Mouse (Mus musculus) intestine, postnatal 0 days (tissue): Measurements from ENCODE around the gene Nlk. TPM values are rescaled to one million over a fixed set of nuclear protein-coding genes. Genes with fewer than 3 reads are reported as not detected.

Experiments
- ATAC-seq: fragments of 200-750 bp; cut with Nextera tagmentation; 2 replicates; pipeline ENCODE4 v1.8.0; 2017; ENCODE audit warnings: mild to moderate bottlenecking, moderate TSS enrichment, moderate library complexity
- H3K27ac ChIP-seq: fragments of 300-500 bp; sonication (generic); 2 replicates; pipeline ENCODE4 v1.5.1; 2014; ENCODE audit warnings: mild to moderate bottlenecking, low read depth, low read length, moderate library complexity
- H3K27me3 ChIP-seq: fragments of 300-500 bp; sonication (generic); replicated peaks from 2 replicates; pipeline ENCODE4 v1.6.1; 2014; ENCODE audit warnings: low read length, mixed read lengths; ENCODE audit not compliant: control insufficient read depth, insufficient read depth
- H3K36me3 ChIP-seq: fragments of 300-500 bp; sonication (generic); 2 replicates; pipeline ENCODE4 v1.6.1; 2014; ENCODE audit warnings: mild to moderate bottlenecking, moderate library complexity; ENCODE audit not compliant: control insufficient read depth, insufficient read depth
- H3K4me1 ChIP-seq: fragments of 300-500 bp; sonication (generic); replicated peaks from 2 replicates; pipeline ENCODE4 v1.6.1; 2014; ENCODE audit warnings: antibody characterized with exemption, low read length, mixed read lengths; ENCODE audit not compliant: control insufficient read depth, insufficient read depth
- H3K4me2 ChIP-seq: fragments of 300-500 bp; sonication (generic); replicated peaks from 2 replicates; pipeline ENCODE4 v1.6.1; 2014; ENCODE audit warnings: low read depth, mild to moderate bottlenecking, moderate library complexity
- H3K4me3 ChIP-seq: fragments of 300-500 bp; sonication (generic); 2 replicates; pipeline ENCODE4 v1.5.1; 2014; ENCODE audit warnings: low read depth, low read length
- H3K9ac ChIP-seq: fragments of 300-500 bp; sonication (generic); 2 replicates; pipeline ENCODE4 v1.6.1; 2014; ENCODE audit warnings: mild to moderate bottlenecking, low read depth, low read length
- H3K9me3 ChIP-seq: fragments of 300-500 bp; sonication (generic); 2 replicates; pipeline ENCODE4 v1.6.1; 2016; ENCODE audit warnings: mixed run types; ENCODE audit not compliant: control insufficient read depth
- CTCF ChIP-seq: sonication (generic); IDR thresholded peaks from 2 replicates; pipeline ENCODE4 v1.5.1; 2016; ENCODE audit warnings: low read depth, mild to moderate bottlenecking, control low read depth, antibody characterized with exemption, moderate library complexity
- WGBS: fragments of 180-500 bp; shearing (Covaris S2); extraction: QIAGEN DNeasy Blood & Tissue Kit; methylation state at CpG from one replicate; pipeline ENCODE4 v1.1.7; 2014; 5-methylcytosine and 5-hydroxymethylcytosine counted together
- polyA plus RNA-seq: library from polyadenylated mRNA; unstranded; fragments of >200 nt; fragmentation: Nextera tagmentation; extraction: Ambion mirVana; gene quantifications from 2 replicates; pipeline ENCODE4 v1.2.1, GENCODE M21; 2015

The Nlk gene
- polyA plus RNA-seq, 1 experiment from 2014 or later = 14.2 TPM

DNA sequence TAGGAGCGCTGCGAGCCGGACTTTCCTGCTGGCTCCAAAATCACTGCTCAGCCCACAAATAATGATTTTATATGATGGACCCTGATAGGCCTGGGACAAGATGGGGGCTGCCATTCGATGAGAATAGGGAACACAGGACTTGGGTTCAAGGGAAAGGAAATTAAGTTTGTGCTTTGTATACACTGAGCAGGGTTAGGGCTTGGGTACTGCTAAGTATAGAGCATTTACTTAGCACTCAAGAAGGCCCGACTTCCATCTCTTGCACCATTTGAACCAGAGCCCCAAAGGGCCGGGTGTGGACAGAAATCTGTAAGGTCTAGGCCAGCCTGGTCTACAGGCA is 146.1 kb downstream of the Nlk start:
- no peak for TF ChIP-seq CTCF
- Histone ChIP-seq H3K27me3 (no peaks in the 10 kb centered on the region), H3K4me1 (0 out of 2 replicates have a peak, but pooled peaks cover 13% of the 10 kb centered on the region), H3K27ac (no peak overlapping the region), H3K36me3 (no peaks in the 10 kb centered on the region), H3K4me2 (peak overlapping the region; percentile 84), H3K4me3 (peak overlapping the region; percentile 65), H3K9me3 (no peaks in the 10 kb centered on the region), H3K9ac (no peak overlapping the region)
- WGBS = 31% methylated on average over 6 of the region's 6 CpGs
- no peak for ATAC-seq

DNA sequence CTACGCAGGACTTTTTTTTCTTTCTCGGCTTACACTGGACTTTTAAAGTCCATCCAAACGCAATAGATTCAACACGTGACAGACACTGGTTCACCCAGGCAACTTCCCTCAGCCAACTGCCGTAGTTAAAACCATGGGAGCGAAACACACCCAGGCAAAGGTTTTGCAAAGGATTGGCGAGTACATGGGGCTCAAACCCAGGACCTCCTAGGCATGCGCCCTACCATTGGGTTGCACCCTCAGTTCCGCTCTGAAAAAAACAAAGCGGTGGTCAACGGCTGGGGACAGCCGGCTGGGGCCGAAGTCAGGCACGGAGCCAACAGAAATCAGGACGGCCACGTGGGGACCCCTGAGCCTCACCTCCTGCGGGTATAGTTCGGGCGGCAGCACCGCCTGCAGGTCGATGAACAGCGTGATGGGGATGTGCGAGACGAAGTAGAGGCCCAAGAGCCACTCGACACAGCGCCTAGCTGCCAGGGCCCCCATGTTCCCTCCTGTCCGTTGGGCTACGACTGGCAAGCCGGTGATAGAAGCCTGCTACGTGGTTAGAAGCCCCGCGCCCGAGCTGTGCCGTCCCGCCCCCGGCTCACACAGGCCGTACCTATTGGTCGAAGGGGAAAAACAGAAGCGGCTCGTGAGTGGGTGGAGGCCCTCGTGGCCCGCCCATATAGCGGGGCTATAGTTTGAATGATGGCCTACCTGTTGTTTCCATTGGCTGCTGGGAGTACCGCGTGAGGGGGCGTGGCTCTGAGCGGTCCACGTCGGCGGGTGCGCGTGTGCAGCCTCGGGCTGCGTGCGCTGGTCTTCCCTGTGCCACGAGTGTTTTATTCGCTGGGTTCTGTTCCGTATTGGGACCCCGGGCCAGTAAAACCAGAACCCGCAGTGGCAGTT is 146.8 kb downstream of the Nlk start, which contains the start of gene Tmem97:
Tmem97 (minus strand) TSS at position 610 of the 891 bp plus-strand sequence.
- Histone ChIP-seq H3K9me3 (no peaks in the 10 kb centered on the region), H3K27me3 (no peaks in the 10 kb centered on the region), H3K9ac (peak within 1 kb of the TSS; percentile 71), H3K4me3 (peak within 1 kb of the TSS; percentile 65), H3K4me2 (peak within 1 kb of the TSS; percentile 84), H3K36me3 (0 out of 2 replicates have a peak, but pooled peaks cover 4% of the 10 kb centered on the region), H3K4me1 (0 out of 2 replicates have a peak, but pooled peaks cover 8% of the 10 kb centered on the region), H3K27ac (peak within 1 kb of the TSS; percentile 89)
- ATAC-seq = peak; percentile 96
- TF ChIP-seq CTCF = peak; percentile 48
- under 1% methylated on average over 60 of the region's 60 CpGs for WGBS

DNA sequence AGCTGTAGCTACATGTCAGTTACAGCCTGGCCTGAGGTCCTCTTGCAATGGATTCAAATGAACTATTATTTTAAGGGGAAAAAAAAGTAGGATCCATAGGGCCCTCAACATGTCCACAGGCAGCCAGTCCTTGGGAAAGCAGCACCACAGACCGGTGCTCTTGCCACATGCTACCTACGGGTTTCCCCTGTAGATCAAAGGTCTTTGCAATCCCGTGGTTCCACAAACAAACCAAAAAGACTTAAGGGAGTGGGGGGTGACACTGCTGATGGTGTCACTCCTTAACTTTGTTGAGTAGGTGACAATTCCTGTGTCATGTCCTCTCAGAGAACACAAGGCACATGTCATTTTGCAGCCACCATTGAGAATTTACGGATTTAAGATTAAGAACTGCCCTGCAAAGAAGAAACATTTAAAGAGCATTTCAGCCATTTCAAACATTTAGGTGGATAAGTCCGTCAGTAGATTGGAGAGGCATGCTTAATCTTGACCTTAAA is 147.6 kb downstream of the Nlk start:
- Histone ChIP-seq H3K4me3 (peak overlapping the region; percentile 65), H3K9ac (peak overlapping the region; percentile 71), H3K4me1 (0 out of 2 replicates have a peak, but pooled peaks cover 3% of the 10 kb centered on the region), H3K9me3 (no peaks in the 10 kb centered on the region), H3K27ac (peak overlapping the region; percentile 89), H3K27me3 (no peaks in the 10 kb centered on the region), H3K36me3 (0 out of 2 replicates have a peak, but pooled peaks cover 5% of the 10 kb centered on the region), H3K4me2 (peak overlapping the region; percentile 84)
- no peak for TF ChIP-seq CTCF
- 7% methylated on average over 5 of the region's 5 CpGs for WGBS
- ATAC-seq = no peak

DNA sequence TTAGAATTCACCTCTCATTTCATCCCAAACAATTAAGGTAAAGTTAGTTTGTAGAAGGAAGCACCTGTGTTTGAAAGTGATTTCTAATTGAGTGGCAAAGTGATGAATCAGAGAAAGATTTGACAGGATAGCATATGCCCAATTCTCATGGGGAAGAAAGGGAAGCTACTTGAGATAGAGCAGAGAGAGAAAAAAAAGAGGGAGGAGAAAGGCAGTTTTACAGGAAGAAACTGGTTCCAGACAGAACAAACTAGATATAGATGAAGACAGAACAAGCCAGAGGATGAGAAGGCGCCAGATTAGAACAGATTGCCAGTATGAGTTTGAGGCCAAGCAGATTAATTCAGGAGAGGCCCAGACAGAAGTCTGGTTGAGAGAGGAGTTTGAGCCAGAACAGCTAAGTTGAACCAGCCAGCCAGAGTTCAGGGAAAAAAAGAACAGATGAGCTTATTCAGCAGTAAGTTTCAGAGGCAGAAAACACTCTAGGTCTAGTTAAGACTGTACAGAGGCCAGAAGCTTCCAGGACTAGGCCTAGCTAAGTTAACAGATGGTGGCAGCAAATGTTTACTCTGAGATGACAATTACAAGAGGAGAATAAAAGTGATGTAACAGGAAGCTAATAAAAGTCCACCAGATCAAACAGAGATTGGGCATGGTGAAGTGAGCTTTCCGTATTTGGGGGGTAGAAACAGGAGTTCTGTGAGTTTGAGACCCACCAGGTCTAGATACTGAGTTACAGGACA is 149.3 kb downstream of the Nlk start:
- peak overlapping the region; percentile 84 for H3K4me2 ChIP-seq
- 58% methylated on average over 2 of the region's 2 CpGs for WGBS
- no peaks in the 10 kb centered on the region for H3K27me3 ChIP-seq
- H3K9me3 ChIP-seq = no peaks in the 10 kb centered on the region
- peaks cover 12% of the 10 kb centered on the region for H3K36me3 ChIP-seq
- H3K4me1 ChIP-seq = 0 out of 2 replicates have a peak, but pooled peaks cover 3% of the 10 kb centered on the region
- no peak for ATAC-seq
- peak overlapping the region; percentile 54 for H3K27ac ChIP-seq
- H3K4me3 ChIP-seq = no peak overlapping the region
- no peak for TF ChIP-seq CTCF
- H3K9ac ChIP-seq = no peak overlapping the region

DNA sequence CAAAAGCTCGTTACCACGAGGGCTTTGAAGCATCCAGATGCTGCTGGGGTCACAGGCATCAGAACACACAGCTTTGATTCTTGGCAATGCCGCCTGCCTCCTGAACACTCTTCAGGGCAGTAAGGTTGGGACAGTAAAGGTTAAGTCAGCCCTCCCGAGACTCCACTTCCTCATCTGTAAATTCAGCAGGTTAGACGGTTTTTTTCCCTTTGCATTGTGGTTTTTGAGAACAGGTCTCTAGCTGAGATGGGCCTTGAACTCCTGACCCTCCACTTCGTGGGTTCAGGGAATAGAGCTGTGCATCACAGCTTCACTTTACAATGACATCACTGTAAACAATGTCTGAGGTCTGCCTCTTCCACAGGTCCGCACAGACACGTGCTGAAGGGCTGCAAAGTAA is 152.0 kb downstream of the Nlk start:
- no peak for ATAC-seq
- TF ChIP-seq CTCF = no peak
- Histone ChIP-seq H3K9me3 (no peaks in the 10 kb centered on the region), H3K27ac (no peak overlapping the region), H3K4me3 (no peak overlapping the region), H3K36me3 (peaks cover 26% of the 10 kb centered on the region), H3K4me1 (no peaks in the 10 kb centered on the region), H3K4me2 (no peak overlapping the region), H3K27me3 (no peaks in the 10 kb centered on the region), H3K9ac (no peak overlapping the region)
- WGBS = 39% methylated on average over 8 of the region's 8 CpGs
